Mouse (Mus musculus): ENCODE results near the gene Zfp831.

- TF ChIP-seq CTCF (conservative IDR thresholded peaks at IDR 0.05; ENCODE audit: insufficient read depth, insufficient read length, low read depth, low read length), result no peak
- TF ChIP-seq POLR2A (IDR thresholded peaks at IDR 0.05; ENCODE audit: low read depth, low read length), result no peak
These were observed 12.0 kb downstream of the Zfp831 start for GRCm38 (mm10) chr2:174655341-174655740.

Data from kidney, adult 2 months (tissue).